Mouse (Mus musculus): ENCODE data around the gene Hoxa5. TPM values are rescaled to one million over a fixed set of nuclear protein-coding genes. Genes with fewer than 3 reads are reported as not detected.
A peak's percentile ranks its signal among the peaks of the same experiment; 100 is the strongest.

Hoxa5 gene
- total RNA-seq, 2 experiments from 2014 or later: 1.3 to 1.5 TPM

DNA sequence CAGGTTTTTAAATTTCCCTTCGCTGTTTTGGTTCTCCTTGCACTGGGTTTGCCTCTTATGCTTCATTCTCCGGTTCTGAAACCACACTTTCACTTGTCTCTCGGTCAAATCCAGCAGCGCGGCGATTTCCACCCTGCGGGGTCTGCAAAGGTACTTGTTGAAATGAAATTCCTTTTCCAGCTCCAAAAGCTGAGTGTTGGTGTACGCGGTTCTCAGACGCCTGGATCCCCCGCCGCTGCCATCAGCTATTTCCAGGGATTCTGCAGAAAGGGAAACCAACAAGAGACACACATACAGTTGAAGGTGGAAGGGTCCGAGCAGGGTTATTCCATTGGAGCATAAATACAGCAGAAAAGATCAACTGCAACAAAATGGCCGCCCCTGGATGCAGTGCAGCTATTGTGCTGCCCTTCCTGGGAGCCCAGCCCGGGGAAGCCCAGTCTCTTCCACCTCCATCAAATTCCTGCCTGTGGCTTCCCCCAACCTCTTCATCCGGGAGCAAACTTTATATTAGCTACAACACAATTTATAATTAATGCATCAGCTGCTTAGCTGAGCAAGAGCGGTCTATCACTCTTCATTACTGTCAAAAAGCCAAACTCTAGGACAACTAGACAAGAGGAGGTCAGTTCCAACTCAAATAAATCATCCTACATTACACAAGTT, 40.9 kb downstream of the Hoxa5 start:
- DNase-seq: no peak

DNA sequence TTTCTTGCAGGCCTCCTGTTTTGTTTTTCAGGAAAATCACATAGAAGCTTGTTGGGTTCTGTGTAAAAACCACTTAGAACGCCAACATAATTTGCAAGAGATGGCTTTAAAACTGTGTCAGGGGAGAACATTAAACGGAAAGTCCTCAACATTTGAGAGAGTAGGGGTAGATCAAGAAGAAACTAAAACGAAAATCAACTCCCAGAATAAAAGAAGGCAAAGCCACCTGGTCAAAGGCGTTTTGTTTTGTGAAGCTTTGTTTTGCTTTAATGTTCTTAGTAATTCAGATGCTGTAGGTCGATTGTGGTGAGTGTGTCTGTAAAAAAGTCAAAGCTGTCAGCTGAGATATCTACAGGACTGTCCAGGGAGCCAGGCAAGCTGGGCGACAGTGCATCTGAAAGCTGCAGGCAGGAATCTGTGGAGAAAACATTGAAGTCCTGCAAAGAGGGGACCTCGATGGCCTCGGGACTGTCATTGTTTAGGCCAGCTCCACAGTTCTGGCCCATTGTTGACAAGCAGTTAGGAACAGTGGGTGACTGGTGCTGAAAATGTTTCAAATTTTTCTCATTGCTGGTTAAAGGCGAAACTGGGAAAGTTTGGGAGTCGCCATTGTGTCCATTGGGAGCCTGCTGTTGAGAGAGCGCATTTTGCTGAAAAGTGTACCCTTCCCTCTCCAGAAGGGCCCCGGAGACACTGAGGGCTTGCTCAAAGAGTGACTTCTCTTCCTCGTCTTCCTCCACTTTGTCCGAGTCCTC, 41.6 kb downstream of the Hoxa5 start:
- no peak for DNase-seq

DNA sequence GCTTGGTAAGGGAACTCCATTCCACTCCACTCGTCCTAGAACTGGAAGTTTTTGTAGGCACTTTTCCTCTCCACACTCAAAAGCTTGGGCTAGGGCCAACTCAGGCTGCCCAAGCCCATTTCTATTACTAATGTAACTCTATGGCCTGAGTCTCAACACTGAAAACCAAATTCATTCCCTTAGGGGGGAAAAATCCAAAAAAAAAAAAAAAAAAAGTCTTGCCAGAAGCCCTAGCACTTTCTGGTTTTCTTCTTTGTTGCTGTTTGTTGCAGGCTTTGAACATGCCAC, 42.4 kb downstream of the Hoxa5 start:
- no peak for DNase-seq

DNA sequence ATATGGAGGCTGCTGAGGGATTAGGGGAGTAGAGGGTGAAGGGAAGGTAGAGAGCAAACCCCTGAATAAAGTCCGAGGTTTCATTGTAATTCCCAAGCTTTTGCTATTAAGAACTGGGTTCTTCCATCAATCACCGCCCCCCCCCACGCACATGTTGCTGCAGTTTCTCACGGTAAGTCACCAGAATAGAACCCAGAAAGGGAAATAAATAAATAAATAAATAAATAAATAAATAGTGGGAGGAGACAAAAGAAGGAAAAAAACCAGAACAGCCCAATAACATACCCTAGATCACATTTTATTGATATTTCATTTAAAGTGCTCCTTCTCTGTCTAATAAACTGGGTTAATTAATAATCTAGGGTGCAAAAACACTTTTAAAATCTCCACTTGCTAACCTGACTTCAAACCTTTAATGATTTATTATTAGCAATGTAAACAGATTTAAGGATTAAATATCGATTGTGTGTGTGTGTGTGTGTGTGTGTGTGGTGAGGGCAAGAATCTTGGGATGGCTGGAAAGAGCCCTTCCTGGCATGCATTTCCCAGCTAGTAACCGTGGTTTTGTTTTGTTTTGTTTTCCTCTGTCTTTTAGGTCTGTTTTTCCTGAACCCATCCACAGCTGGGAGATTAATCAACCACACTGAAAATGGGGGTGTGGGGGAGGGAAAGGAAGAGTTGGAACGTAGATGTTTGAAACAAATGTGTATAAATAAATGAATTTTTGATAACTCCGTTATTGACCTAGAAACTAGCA, 42.9 kb downstream of the Hoxa5 start:
- DNase-seq: no peak

DNA sequence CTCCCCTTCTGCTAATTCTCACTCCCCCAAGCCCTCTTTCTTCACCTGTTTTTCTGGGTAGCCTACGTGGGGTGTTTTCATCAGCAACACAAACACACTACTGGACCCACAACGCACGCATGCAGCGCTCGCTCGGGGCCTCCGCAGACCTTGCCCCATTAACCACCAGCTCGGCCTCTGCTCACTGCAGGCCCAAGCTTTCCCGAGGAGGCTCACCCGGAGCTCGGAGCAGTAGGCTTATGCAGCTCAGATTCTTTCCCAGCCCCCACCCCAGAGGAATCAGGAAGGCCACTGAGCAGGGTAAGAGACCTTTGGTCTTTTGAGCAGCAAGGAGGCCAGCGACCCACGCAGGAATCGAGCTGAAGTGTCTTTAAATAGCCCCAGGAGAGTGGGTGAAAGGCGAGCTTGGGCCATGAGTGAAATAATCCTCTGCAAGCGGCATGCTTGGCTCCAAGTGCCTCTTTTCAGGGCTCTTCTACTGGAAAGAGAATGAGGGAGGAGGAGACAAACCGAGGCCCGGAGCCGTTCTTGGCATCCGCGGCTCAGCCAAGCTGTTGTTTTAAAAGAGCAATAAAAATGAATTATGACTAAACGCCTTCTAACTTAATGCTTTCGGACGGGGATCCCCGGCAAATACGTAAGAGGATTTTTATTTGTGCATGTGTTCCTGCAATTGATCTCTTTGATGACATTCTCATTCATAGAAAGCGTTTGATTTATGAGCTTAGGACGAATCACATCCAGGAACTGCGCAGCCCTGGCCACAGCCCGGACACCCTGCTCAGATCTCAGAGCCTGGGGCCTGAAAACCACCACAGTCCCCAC, 43.7 kb downstream of the Hoxa5 start:
- DNase-seq: peak; percentile 31

DNA sequence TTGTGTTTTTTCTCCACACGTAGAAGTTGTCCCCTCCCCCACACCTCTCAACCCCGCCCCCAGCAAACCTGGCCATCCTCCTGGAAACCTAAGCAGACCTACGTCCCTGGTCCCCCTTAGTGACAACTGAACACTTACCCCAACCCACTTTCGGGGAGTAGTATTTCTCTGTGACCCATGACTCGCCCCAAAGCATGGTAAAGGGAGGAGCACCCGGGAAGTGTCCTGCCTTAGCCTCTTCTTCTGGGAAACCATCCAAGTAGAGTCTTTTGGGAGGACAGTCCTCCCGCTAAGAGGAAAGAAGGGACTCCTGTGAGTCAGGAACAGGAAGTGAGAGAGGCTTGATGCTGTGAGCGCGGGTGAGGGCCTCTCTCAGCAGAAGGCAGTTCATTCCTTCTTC, 44.4 kb downstream of the Hoxa5 start:
- no peak for DNase-seq

DNA sequence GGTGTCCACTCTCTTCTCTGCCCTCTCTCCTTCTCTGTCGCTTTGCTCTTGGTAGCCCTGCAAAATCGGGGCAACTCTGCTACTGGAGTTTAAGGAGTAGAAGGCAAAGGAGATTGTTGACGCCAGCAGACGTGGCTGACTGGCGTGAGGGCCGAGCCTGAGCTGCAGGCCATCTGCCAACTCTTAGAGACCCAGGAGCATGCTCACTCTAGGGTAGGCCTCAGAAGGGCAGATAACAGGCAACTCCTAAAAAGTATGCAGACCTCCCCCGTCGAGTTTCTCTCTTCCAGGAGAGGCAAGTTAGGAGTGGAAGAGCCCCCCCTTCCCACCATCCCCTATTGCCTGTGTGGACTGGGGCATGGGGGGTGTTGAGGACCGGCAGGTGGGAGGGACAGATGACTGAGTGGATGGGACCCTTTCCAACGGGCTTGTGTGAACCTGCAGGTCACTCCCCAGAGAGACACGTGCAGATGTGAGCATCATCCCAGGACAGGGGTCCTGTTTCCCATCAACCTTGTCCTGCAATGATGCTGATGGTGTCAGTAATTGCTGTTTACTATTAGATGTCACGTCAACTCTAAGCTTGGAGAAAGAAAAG, 45.1 kb downstream of the Hoxa5 start:
- peak; percentile 29 for DNase-seq

DNA sequence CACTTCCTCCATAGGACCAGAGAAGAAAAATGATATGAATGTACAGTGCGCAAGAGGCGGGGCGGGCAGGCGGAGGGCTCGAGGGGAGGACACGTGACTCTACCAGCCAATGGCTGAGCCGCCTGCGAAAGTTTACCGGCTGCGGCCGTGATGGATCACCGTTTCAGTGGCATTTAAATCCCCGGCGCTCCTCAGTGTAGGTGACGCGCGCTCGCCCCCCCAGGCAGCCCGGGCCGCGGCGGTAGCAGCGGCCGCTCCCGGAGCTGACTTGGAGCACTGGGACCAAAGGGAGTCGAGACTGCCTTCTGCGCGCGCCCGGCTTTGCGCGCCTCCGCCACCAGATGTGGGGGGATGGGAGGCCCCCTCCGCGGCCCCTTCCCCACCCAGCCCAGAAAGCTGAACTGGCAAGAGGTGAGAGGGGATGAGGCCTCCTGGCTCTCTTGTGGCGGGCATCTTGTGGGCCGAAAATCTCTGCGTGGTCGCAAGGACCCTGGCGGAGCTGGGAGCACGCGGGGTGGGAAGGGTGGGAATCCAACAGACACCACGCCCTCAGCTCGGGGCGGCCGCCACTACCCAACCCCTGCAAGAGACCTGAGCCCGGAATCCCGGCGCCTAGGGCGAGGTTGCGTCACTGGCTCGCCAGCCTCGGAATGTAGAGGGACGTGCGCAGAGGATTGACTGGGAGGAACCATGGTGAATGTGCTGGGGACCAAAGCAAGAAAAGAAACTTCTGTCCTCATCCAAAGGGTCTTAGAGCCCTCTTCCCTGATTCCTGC, 45.9 kb downstream of the Hoxa5 start, which contains the start of gene Hoxa1:
Gene Hoxa1, minus strand, starts transcription at position 42 of the 776 bp plus-strand sequence.
- peak; percentile 71 for DNase-seq

DNA sequence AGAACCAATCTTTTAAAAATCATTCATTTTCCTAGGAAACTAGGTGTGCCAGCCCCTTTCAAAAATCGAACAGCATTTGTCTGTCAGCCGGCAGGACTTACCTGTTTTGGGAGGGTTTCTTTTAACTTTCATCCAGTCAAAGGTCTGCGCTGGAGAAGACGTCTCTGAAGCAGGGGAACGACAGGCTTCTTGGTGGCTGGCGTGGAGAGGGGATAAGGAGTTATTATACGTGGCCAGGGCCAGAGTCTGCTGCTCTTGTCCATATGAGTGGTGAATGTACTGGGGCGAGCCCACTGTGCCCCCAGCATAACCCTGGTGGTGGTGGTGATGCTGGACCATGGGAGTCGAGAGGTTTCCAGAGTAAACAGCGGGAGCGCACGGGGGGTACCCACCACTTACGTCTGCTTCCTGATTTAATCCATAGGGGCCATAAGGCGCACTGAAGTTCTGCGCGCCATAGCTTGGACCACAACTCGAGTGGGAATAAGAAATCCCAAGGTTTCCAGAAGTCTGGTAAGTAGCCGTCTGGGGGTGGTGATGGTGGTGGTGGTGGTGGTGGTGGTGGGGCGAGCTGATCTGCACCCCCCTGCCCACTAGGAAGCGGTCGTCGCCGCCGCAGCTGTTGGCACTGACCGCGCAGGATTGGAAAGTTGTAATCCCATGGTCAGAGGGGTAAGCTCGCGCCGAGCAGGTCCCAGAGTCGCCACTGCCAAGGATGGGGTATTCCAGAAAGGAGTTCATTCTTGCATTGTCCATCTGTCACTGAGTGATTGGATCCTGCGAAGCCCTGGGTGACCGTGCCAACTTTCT, 46.7 kb downstream of the Hoxa5 start:
- no peak for DNase-seq

DNA sequence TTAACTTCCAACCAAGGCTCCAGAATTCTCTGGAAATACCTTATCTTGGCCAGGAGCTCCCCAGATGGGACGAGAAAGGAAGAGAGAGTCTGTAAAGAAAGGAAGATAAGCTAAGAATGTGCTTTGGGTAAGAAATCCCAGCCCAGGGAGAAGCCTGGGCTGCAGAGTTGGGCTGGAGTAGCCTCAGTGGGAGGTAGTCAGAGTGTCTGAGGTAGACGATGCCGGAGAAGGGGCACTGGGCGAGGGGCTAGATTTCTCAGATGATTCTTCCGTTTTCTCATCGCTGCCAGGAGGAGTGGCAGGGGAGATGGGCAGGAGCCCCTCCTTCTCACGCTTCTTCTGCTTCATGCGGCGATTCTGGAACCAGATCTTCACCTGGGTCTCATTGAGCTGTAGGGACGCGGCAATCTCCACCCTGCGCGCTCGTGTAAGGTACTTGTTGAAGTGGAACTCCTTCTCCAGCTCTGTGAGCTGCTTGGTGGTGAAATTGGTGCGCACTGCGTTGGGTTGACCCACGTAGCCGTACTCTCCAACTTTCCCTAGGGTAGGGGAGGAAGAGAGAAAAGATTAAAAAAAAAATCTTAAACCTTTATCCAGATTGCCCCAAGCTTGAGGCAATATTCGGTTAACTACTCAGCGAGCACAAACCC, 47.7 kb downstream of the Hoxa5 start:
- DNase-seq: no peak

DNA sequence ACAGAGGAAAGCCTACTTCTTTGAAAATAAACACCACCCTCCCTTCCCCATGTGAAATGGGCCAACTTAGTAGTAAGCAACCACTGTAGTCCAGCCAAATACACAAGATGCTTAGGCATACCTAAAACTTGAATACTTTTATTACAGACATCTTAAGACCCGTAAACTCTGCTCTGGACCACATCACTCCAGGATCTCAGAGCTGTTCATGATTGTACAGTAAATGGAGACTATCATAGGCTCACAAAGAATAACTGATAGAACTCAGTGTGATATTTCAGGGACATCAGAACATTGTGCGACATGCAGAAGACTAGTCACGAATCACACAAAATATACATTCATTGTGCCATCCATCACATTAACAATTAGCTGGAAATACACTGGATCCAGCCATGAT, 48.9 kb downstream of the Hoxa5 start:
- no peak for DNase-seq

DNA sequence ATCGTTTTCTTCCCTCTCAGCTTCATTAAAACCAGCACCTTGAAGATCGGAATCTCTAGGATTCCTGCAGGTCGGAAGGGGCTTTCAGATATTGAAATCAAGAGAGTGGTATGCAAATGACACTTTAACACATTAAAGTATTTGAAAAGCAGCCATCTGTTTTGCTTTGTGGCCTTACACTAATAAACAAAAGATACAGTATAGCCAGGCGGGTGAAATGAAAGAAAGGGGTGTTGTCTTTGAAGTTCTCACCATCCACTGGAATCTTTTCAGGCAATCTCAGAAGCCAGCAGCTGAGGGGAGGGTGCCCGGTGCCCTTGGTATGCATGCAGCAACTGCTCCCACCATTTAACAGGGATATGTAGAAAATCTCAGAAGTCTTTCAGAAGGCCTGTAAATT, 50.3 kb downstream of the Hoxa5 start:
- DNase-seq: no peak

DNA sequence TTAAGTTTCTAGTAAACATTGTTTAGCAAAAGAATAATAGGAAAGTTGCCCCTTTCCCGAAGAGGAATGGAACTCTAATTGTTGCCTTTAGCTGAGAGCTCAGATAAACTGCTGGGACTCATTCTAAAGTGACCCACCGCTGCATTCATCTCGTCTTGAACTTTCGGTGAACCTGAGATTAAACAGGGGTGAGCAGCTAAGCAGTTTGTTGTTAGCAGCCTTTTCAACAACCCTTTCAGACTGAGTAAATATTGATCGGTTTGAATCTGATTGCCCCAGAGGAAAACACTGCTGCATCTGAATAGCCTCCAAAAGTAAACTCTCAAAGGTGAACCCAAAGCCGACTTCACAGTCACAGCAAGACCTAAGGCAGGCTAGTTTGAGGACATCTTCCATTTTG, 51.1 kb downstream of the Hoxa5 start:
- DNase-seq: no peak

DNA sequence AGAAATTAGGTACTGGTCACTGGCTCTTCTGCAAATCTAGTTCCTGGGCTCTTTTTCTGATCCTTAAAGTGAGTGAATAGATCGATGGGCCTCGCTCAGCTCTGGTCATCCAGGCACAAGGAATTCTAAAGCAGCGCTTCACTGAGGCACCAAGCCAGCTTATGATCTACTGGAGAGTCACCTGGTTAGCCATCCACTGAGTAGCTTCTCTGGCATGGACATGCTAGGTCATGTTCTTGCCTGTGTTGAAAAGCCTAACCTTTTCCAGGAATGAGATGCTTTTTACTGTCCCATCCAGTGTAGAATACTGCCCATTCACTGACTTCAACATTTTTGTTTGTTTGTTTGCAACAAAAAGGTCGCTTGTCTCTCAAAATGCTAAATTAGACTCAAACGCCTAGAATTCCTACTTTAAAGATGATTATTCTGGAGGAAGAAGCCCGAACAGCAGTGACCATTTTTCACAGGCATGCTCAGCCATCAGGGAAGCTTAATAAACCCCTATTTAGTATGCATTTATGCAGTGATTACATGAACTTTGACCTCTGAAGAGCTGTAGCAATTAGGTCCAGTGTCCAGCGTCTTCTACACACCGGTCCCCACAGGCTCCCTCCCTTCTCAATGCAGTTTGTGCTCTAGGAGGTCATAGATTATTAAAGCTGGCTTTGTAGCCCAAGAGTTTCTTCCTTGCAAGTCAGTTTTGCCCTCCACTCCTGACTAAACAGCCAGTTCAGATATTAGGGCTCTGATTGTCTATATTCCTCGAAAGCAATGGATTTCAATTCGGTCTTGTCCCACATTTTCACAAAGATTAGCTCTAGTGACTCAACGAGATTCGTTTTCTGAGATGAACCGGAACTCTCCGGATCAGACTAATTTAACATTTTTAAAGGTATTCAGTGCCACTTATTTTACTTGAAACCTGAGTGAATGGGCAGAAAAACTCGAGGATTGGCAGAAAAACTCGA, 51.9 kb downstream of the Hoxa5 start:
- no peak for DNase-seq

All from heart, postnatal 4 days (tissue).